Mouse (Mus musculus): ENCODE measurements around the gene Npepps. TPM values are rescaled to one million over a fixed set of nuclear protein-coding genes. Genes with fewer than 3 reads are reported as not detected.
"Not testable (repeated sequence)": the region's sequence is repeated elsewhere in the genome, so short reads cannot be mapped to it uniquely, and the experiment has no call there.

The Npepps gene
- total RNA-seq, 2 experiments from 2014 or later: 64.2 to 71.8 TPM

GRCm38 (mm10) chr11:97249649-97250048 lies 30.8 kb downstream of the Npepps start:
- intact Hi-C loops (cut with DNase I): loop anchor here (5.0 kb wide), 1 partner anchor 42 kb away; no protein-coding TSS in a partner anchor
- not testable (repeated sequence) for DNase-seq

GRCm38 (mm10) chr11:97246510-97247159 lies 33.8 kb downstream of the Npepps start:
- no peak for DNase-seq
- intact Hi-C loops (cut with DNase I): loop anchor here (5.0 kb wide), 1 partner anchor 39 kb away; no protein-coding TSS in a partner anchor

- DNase-seq: no peak
- intact Hi-C loops (cut with DNase I): no loop called here
These were observed 39.1 kb downstream of the Npepps start for GRCm38 (mm10) chr11:97241321-97241720.

GRCm38 (mm10) chr11:97237976-97238375 lies 42.5 kb downstream of the Npepps start:
- no peak for DNase-seq
- intact Hi-C loops (cut with DNase I): no loop called here

GRCm38 (mm10) chr11:97232436-97232835 lies 48.0 kb downstream of the Npepps start:
- intact Hi-C loops (cut with DNase I): no loop called here
- peak; percentile 49 to 63 for DNase-seq

GRCm38 (mm10) chr11:97229396-97229795 lies 51.0 kb downstream of the Npepps start:
- intact Hi-C loops (cut with DNase I): no loop called here
- DNase-seq: no peak

- no peak for DNase-seq
- intact Hi-C loops (cut with DNase I): no loop called here
These were observed 51.5 kb downstream of the Npepps start for GRCm38 (mm10) chr11:97228985-97229384.

- DNase-seq: no peak
- intact Hi-C loops (cut with DNase I): no loop called here
These were observed 54.3 kb downstream of the Npepps start for GRCm38 (mm10) chr11:97226131-97226530.

- DNase-seq: no peak
These were observed 57.0 kb downstream of the Npepps start for GRCm38 (mm10) chr11:97223485-97223884.

GRCm38 (mm10) chr11:97221611-97222010 lies 58.8 kb downstream of the Npepps start:
- no peak for DNase-seq
- intact Hi-C loops (cut with DNase I): no loop called here

More at GRCm38 (mm10) chr11:97223485-97223884, 57.0 kb downstream of the Npepps start:
- intact Hi-C loops (cut with DNase I): no loop called here

GRCm38 (mm10) chr11:97220211-97220610 lies 60.2 kb downstream of the Npepps start:
- intact Hi-C loops (cut with DNase I): no loop called here
- DNase-seq: no peak

- intact Hi-C loops (cut with DNase I): loop anchor here (5.0 kb wide), 1 partner anchor 98 kb away; no protein-coding TSS in a partner anchor
- DNase-seq: no peak
These were observed 66.0 kb downstream of the Npepps start for GRCm38 (mm10) chr11:97214411-97214810.

- no peak for DNase-seq
- intact Hi-C loops (cut with DNase I): loop anchor here (5.0 kb wide), 1 partner anchor 101 kb away; no protein-coding TSS in a partner anchor
These were observed 69.6 kb downstream of the Npepps start for GRCm38 (mm10) chr11:97210728-97211400.

- intact Hi-C loops (cut with DNase I): loop anchor here (5.0 kb wide), 1 partner anchor 40 kb away; no protein-coding TSS in a partner anchor
- peak; percentile 15 to 20 for DNase-seq
These were observed 73.4 kb downstream of the Npepps start for GRCm38 (mm10) chr11:97207011-97207422.

GRCm38 (mm10) chr11:97199519-97199918 lies 80.9 kb downstream of the Npepps start:
- intact Hi-C loops (cut with DNase I): no loop called here
- no peak for DNase-seq

GRCm38 (mm10) chr11:97198601-97199000 lies 81.8 kb downstream of the Npepps start:
- peak; percentile 31 to 57 for DNase-seq
- intact Hi-C loops (cut with DNase I): no loop called here

GRCm38 (mm10) chr11:97197021-97197420 lies 83.4 kb downstream of the Npepps start:
- intact Hi-C loops (cut with DNase I): no loop called here
- no peak for DNase-seq

GRCm38 (mm10) chr11:97196541-97196940 lies 83.9 kb downstream of the Npepps start:
- intact Hi-C loops (cut with DNase I): no loop called here
- no peak for DNase-seq

- intact Hi-C loops (cut with DNase I): no loop called here
- no peak for DNase-seq
These were observed 87.9 kb downstream of the Npepps start for GRCm38 (mm10) chr11:97192621-97192951.

- intact Hi-C loops (cut with DNase I): no loop called here
- DNase-seq: no peak
These were observed 88.4 kb downstream of the Npepps start for GRCm38 (mm10) chr11:97191915-97192620.

GRCm38 (mm10) chr11:97190992-97191391 lies 89.4 kb downstream of the Npepps start:
- intact Hi-C loops (cut with DNase I): no loop called here
- no peak for DNase-seq
